Mouse (Mus musculus) hindbrain, postnatal 0 days (tissue): ENCODE measurements at regions not wholly inside any gene's neighbourhood (a gene's known extent, or its start where the extent isn't known, plus 50 kb on each side); places are given as distances from the start of the nearest gene placed in this dataset.
A peak's percentile ranks its signal among the peaks of the same experiment; 100 is the strongest.

Experiments used
- ATAC-seq: fragments of 200-750 bp; cut with Nextera tagmentation; 2 replicates; pipeline ENCODE4 v1.8.0; 2017; ENCODE audit warnings: mild to moderate bottlenecking, moderate TSS enrichment, moderate library complexity
- DNase-seq: peaks from one replicate; pipeline ENCODE4 v3.0.0-alpha.2; 2015; ENCODE audit warnings: low spot score
- H3K27ac ChIP-seq: fragments of 300-500 bp; sonication (generic); 2 replicates; pipeline ENCODE4 v1.5.1; 2014; ENCODE audit warnings: mild to moderate bottlenecking
- H3K27me3 ChIP-seq: fragments of 300-500 bp; sonication (generic); 2 replicates; pipeline ENCODE4 v1.6.1; 2014; ENCODE audit warnings: low read length, mixed read lengths; ENCODE audit not compliant: insufficient read depth
- H3K36me3 ChIP-seq: fragments of 300-500 bp; sonication (generic); 2 replicates; pipeline ENCODE4 v1.6.1; 2014; ENCODE audit warnings: low read length, mixed read lengths; ENCODE audit not compliant: insufficient read depth
- H3K4me1 ChIP-seq: fragments of 300-500 bp; sonication (generic); 2 replicates; pipeline ENCODE4 v1.6.1; 2014; ENCODE audit warnings: antibody characterized with exemption, low read length, mixed read lengths; ENCODE audit not compliant: insufficient read depth
- H3K4me2 ChIP-seq: fragments of 300-500 bp; sonication (generic); 2 replicates; pipeline ENCODE4 v1.6.1; 2014; ENCODE audit warnings: low read depth, mild to moderate bottlenecking, low read length, moderate library complexity, mixed read lengths
- H3K4me3 ChIP-seq: fragments of 300-500 bp; sonication (generic); 2 replicates; pipeline ENCODE4 v1.5.1; 2014; ENCODE audit warnings: low read length
- H3K9ac ChIP-seq: fragments of 300-500 bp; sonication (generic); replicated peaks from 2 replicates; pipeline ENCODE4 v1.6.1; 2014; ENCODE audit warnings: mild to moderate bottlenecking, low read length, moderate library complexity, mixed read lengths
- H3K9me3 ChIP-seq: fragments of 300-500 bp; sonication (generic); 2 replicates; pipeline ENCODE4 v1.6.1; 2016; ENCODE audit warnings: low read length, mixed read lengths
- CTCF ChIP-seq: IDR thresholded peaks from 2 replicates; pipeline ENCODE4 v1.5.1; 2016; ENCODE audit warnings: antibody characterized with exemption, control low read depth, low read depth
- WGBS: fragments of 180-500 bp; shearing (Covaris S2); extraction: QIAGEN DNeasy Blood & Tissue Kit; methylation state at CpG from one replicate; pipeline ENCODE4 v1.1.7; 2014; 5-methylcytosine and 5-hydroxymethylcytosine counted together

- TF ChIP-seq CTCF: no peak
- Histone ChIP-seq H3K27me3 (no peaks in the 10 kb centered on the region), H3K4me3 (no peak overlapping the region), H3K36me3 (no peaks in the 10 kb centered on the region), H3K27ac (no peak overlapping the region), H3K4me2 (no peak overlapping the region), H3K9ac (no peak overlapping the region), H3K9me3 (no peaks in the 10 kb centered on the region), H3K4me1 (no peaks in the 10 kb centered on the region)
- peak; percentile 65 for DNase-seq
- ATAC-seq: peak; percentile 71
- 41% methylated on average over 12 of the region's 12 CpGs for WGBS
These were observed 110.5 kb upstream of the Nav3 start for GRCm38 (mm10) chr10:110566260-110567050.

GRCm38 (mm10) chr10:110570465-110570864, 114.5 kb upstream of the Nav3 start:
- TF ChIP-seq CTCF: no peak
- H3K4me2 ChIP-seq: no peak overlapping the region
- H3K4me3 ChIP-seq: no peak overlapping the region
- H3K9ac ChIP-seq: no peak overlapping the region
- H3K27ac ChIP-seq: no peak overlapping the region
- ATAC-seq: no peak
- H3K27me3 ChIP-seq: no peaks in the 10 kb centered on the region
- no peaks in the 10 kb centered on the region for H3K36me3 ChIP-seq
- no peaks in the 10 kb centered on the region for H3K4me1 ChIP-seq
- WGBS: 86% methylated on average over 5 of the region's 5 CpGs
- DNase-seq: no peak
- no peaks in the 10 kb centered on the region for H3K9me3 ChIP-seq

- no peak for ATAC-seq
- no peak for TF ChIP-seq CTCF
- Histone ChIP-seq H3K36me3 (no peaks in the 10 kb centered on the region), H3K4me1 (no peaks in the 10 kb centered on the region), H3K27ac (no peak overlapping the region), H3K4me2 (no peak overlapping the region), H3K4me3 (no peak overlapping the region), H3K9me3 (no peaks in the 10 kb centered on the region), H3K27me3 (no peaks in the 10 kb centered on the region), H3K9ac (no peak overlapping the region)
- DNase-seq: no peak
- WGBS: 72% methylated on average over 4 of the region's 4 CpGs
These were observed 115.2 kb upstream of the Nav3 start for GRCm38 (mm10) chr10:110571179-110571578.

GRCm38 (mm10) chr10:110573530-110573929, 117.5 kb upstream of the Nav3 start:
- WGBS: 60% methylated on average over 7 of the region's 7 CpGs
- ATAC-seq (no peak), DNase-seq (peak; percentile 9)
- H3K9ac ChIP-seq: no peak overlapping the region
- TF ChIP-seq CTCF: no peak
- no peaks in the 10 kb centered on the region for H3K36me3 ChIP-seq
- H3K4me2 ChIP-seq: no peak overlapping the region
- H3K4me1 ChIP-seq: no peaks in the 10 kb centered on the region
- no peaks in the 10 kb centered on the region for H3K27me3 ChIP-seq
- H3K27ac ChIP-seq: no peak overlapping the region
- H3K4me3 ChIP-seq: no peak overlapping the region
- no peaks in the 10 kb centered on the region for H3K9me3 ChIP-seq

- H3K4me2 ChIP-seq: no peak overlapping the region
- H3K4me3 ChIP-seq: no peak overlapping the region
- DNase-seq (no peak), ATAC-seq (no peak)
- H3K4me1 ChIP-seq: no peaks in the 10 kb centered on the region
- no peak overlapping the region for H3K9ac ChIP-seq
- H3K27ac ChIP-seq: no peak overlapping the region
- H3K36me3 ChIP-seq: no peaks in the 10 kb centered on the region
- no peaks in the 10 kb centered on the region for H3K27me3 ChIP-seq
- TF ChIP-seq CTCF: no peak
- H3K9me3 ChIP-seq: no peaks in the 10 kb centered on the region
- WGBS: 82% methylated on average over 8 of the region's 8 CpGs
These were observed 130.0 kb upstream of the Nav3 start for GRCm38 (mm10) chr10:110586029-110586428.

- no peak for DNase-seq
- H3K4me3 ChIP-seq: no peak overlapping the region
- no peak overlapping the region for H3K27ac ChIP-seq
- H3K4me2 ChIP-seq: no peak overlapping the region
- no peaks in the 10 kb centered on the region for H3K4me1 ChIP-seq
- ATAC-seq: no peak
- no peak overlapping the region for H3K9ac ChIP-seq
- no peaks in the 10 kb centered on the region for H3K9me3 ChIP-seq
- TF ChIP-seq CTCF: no peak
- WGBS: 53% methylated on average over 6 of the region's 6 CpGs
- H3K27me3 ChIP-seq: no peaks in the 10 kb centered on the region
- no peaks in the 10 kb centered on the region for H3K36me3 ChIP-seq
These were observed 130.5 kb upstream of the Nav3 start for GRCm38 (mm10) chr10:110586507-110586906.

GRCm38 (mm10) chr10:110587529-110587928, 131.5 kb upstream of the Nav3 start:
- Histone ChIP-seq H3K4me3 (no peak overlapping the region), H3K27ac (no peak overlapping the region), H3K36me3 (no peaks in the 10 kb centered on the region), H3K4me2 (peak overlapping the region; percentile 36), H3K9ac (no peak overlapping the region), H3K27me3 (no peaks in the 10 kb centered on the region), H3K4me1 (no peaks in the 10 kb centered on the region), H3K9me3 (no peaks in the 10 kb centered on the region)
- DNase-seq (peak; percentile 53), ATAC-seq (peak; percentile 49; the same call in 1 of the 2 replicates)
- TF ChIP-seq CTCF: no peak
- 44% methylated on average over 13 of the region's 13 CpGs for WGBS
